Mouse (Mus musculus) neural tube, embryonic 11.5 days (tissue): ENCODE measurements around the gene Il6ra. TPM values are rescaled to one million over a fixed set of nuclear protein-coding genes. Genes with fewer than 3 reads are reported as not detected.

Source experiments
- ATAC-seq: fragments of 200-750 bp; cut with Nextera tagmentation; 2 replicates; pipeline ENCODE4 v1.8.0; 2017; ENCODE audit warnings: moderate number of reproducible peaks, mild to moderate bottlenecking, moderate TSS enrichment, moderate library complexity; ENCODE audit not compliant: insufficient read depth, low FRiP score, low TSS enrichment
- DNase-seq: peaks from one replicate; pipeline ENCODE4 v3.0.0-alpha.2; 2015; ENCODE audit warnings: low spot score
- H3K27ac ChIP-seq: fragments of 300-500 bp; sonication (generic); 2 replicates; pipeline ENCODE4 v1.5.1; 2014; ENCODE audit warnings: low read depth, mild to moderate bottlenecking, low read length
- H3K27me3 ChIP-seq: fragments of 300-500 bp; sonication (generic); 2 replicates; pipeline ENCODE4 v1.6.1; 2014; ENCODE audit warnings: mild to moderate bottlenecking, low read length, mixed read lengths; ENCODE audit not compliant: control insufficient read depth, insufficient read depth
- H3K36me3 ChIP-seq: fragments of 300-500 bp; sonication (generic); 2 replicates; pipeline ENCODE4 v1.6.1; 2014; ENCODE audit warnings: mild to moderate bottlenecking, low read length, moderate library complexity, mixed read lengths; ENCODE audit not compliant: control insufficient read depth, insufficient read depth
- H3K4me1 ChIP-seq: fragments of 300-500 bp; sonication (generic); 2 replicates; pipeline ENCODE4 v1.6.1; 2014; ENCODE audit warnings: low read length, mixed read lengths; ENCODE audit not compliant: control insufficient read depth, insufficient read depth
- H3K4me2 ChIP-seq: fragments of 300-500 bp; sonication (generic); 2 replicates; pipeline ENCODE4 v1.6.1; 2014; ENCODE audit warnings: low read depth, mild to moderate bottlenecking, moderate library complexity
- H3K4me3 ChIP-seq: fragments of 300-500 bp; sonication (generic); 2 replicates; pipeline ENCODE4 v1.5.1; 2014; ENCODE audit warnings: low read depth, low read length
- H3K9ac ChIP-seq: fragments of 300-500 bp; sonication (generic); 2 replicates; pipeline ENCODE4 v1.6.1; 2014; ENCODE audit warnings: mild to moderate bottlenecking, low read length
- H3K9me3 ChIP-seq: fragments of 300-500 bp; sonication (generic); 2 replicates; pipeline ENCODE4 v1.6.1; 2016; ENCODE audit warnings: low read length; ENCODE audit not compliant: control insufficient read depth
- WGBS: fragments of 180-500 bp; shearing (Covaris S2); extraction: QIAGEN DNeasy Blood & Tissue Kit; methylation state at CpG from one replicate; pipeline ENCODE4 v1.1.7; 2014; 5-methylcytosine and 5-hydroxymethylcytosine counted together
- polyA plus RNA-seq: library from polyadenylated mRNA; unstranded; fragments of >200 nt; fragmentation: Nextera tagmentation; extraction: Ambion mirVana; gene quantifications from 2 replicates; pipeline ENCODE4 v1.2.1, GENCODE M21; 2014

Il6ra gene
- polyA plus RNA-seq, 1 experiment from 2014 or later, result 0.08 TPM

GRCm38 (mm10) chr3:89898870-89899510 is 14.0 kb downstream of the Il6ra start:
- no peaks in the 10 kb centered on the region for H3K27me3 ChIP-seq
- ATAC-seq, result no peak
- no peaks in the 10 kb centered on the region for H3K9me3 ChIP-seq

DNA sequence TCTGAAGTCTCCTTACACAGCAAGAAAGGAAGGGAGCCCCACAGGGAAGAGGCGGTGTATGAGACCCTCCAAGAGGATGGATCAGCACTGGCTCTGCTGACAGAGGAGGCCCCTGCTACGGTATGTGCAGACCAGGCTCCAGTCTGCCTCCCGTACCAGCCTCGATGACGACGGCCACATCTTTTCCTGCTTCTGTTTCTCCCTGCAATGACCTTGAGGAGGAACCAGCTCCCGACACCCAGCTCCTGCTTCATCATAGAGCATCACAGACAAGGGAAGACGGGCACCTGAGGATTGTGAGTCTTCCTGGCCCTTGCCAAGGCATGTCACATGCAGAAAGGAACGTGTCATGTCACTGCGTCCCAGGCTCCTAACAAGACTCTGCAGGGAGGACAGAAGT is 15.0 kb downstream of the Il6ra start:
- H3K36me3 ChIP-seq, result no peaks in the 10 kb centered on the region
- H3K27me3 ChIP-seq, result no peaks in the 10 kb centered on the region
- ATAC-seq, result no peak
- WGBS, result 64% methylated on average over 10 of the region's 10 CpGs
- H3K9ac ChIP-seq, result no peak overlapping the region
- no peak for DNase-seq
- no peak overlapping the region for H3K4me2 ChIP-seq
- H3K4me3 ChIP-seq, result no peak overlapping the region
- no peak overlapping the region for H3K27ac ChIP-seq
- H3K4me1 ChIP-seq, result peaks cover 4% of the 10 kb centered on the region; the same call in 1 of the 2 replicates
- no peaks in the 10 kb centered on the region for H3K9me3 ChIP-seq

More at GRCm38 (mm10) chr3:89898870-89899510, 14.0 kb downstream of the Il6ra start:
- Histone ChIP-seq H3K36me3 (no peaks in the 10 kb centered on the region), H3K27ac (no peak overlapping the region), H3K4me2 (no peak overlapping the region), H3K9ac (no peak overlapping the region), H3K4me3 (no peak overlapping the region), H3K4me1 (peaks cover 4% of the 10 kb centered on the region; the same call in 1 of the 2 replicates)
- no peak for DNase-seq
- 65% methylated on average over 5 of the region's 5 CpGs for WGBS

GRCm38 (mm10) chr3:89897204-89897796 is 15.7 kb downstream of the Il6ra start:
- 68% methylated on average over 8 of the region's 8 CpGs for WGBS
- DNase-seq (no peak), ATAC-seq (no peak)
- Histone ChIP-seq H3K4me3 (no peak overlapping the region), H3K9me3 (no peaks in the 10 kb centered on the region), H3K27ac (no peak overlapping the region), H3K4me1 (peaks cover 4% of the 10 kb centered on the region; the same call in 1 of the 2 replicates), H3K27me3 (no peaks in the 10 kb centered on the region), H3K4me2 (no peak overlapping the region), H3K9ac (no peak overlapping the region), H3K36me3 (no peaks in the 10 kb centered on the region)

DNA sequence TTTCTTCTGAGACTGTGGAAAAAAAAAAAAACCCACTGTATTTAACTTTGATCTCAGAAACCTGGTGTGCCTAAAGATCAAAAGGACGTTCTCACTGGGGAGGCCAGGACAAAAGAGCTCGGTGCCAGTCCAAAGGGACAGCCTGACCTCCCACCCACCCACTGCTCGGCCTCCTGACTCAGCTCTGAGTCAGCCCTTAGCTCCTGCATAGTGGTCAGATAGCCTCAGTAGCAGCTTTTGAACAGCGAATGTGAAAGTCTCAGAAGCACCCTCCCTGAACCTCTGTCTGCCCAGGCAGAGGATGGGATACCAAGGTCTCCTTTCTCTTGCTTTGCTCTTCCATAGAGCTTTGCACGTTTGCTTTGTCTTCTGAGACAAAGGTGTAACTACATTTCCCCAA is 16.4 kb downstream of the Il6ra start:
- Histone ChIP-seq H3K4me2 (no peak overlapping the region), H3K4me1 (peaks cover 4% of the 10 kb centered on the region; the same call in 1 of the 2 replicates), H3K36me3 (no peaks in the 10 kb centered on the region), H3K4me3 (no peak overlapping the region), H3K9me3 (no peaks in the 10 kb centered on the region), H3K9ac (no peak overlapping the region; the same call in 1 of the 2 replicates), H3K27ac (no peak overlapping the region), H3K27me3 (no peaks in the 10 kb centered on the region)
- ATAC-seq (no peak), DNase-seq (no peak)
- 12% methylated on average over 5 of the region's 5 CpGs for WGBS

- H3K4me2 ChIP-seq, result no peak overlapping the region
- no peak overlapping the region for H3K27ac ChIP-seq
- 86% methylated on average over 5 of the region's 5 CpGs for WGBS
- no peaks in the 10 kb centered on the region for H3K36me3 ChIP-seq
- H3K9me3 ChIP-seq, result no peaks in the 10 kb centered on the region
- peaks cover 4% of the 10 kb centered on the region; the same call in 1 of the 2 replicates for H3K4me1 ChIP-seq
- no peak overlapping the region for H3K9ac ChIP-seq
- ATAC-seq (no peak), DNase-seq (no peak)
- H3K27me3 ChIP-seq, result no peaks in the 10 kb centered on the region
- H3K4me3 ChIP-seq, result no peak overlapping the region
Observed at GRCm38 (mm10) chr3:89892517-89893106, 20.4 kb downstream of the Il6ra start.

DNA sequence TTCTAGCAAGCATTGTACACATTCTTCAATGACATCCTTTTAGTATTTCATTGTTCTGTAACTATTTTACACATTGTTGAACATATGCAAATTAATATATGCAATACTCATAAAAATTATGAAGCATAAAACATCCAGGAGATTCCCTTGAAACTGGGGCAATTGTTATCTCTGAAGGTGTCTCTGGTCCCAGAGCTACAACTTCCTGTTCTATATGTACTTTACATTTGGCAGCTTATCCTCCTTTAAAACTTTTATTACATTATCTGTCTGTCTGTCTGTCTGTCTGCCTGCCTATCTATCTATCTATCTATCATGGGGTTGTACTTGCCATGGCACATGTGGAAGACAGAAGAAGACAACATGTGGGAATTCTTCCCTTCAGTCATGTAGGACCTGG is 21.3 kb downstream of the Il6ra start:
- H3K36me3 ChIP-seq, result no peaks in the 10 kb centered on the region
- no peak overlapping the region for H3K9ac ChIP-seq
- H3K4me1 ChIP-seq, result peaks cover 2% of the 10 kb centered on the region; the same call in 1 of the 2 replicates
- H3K27ac ChIP-seq, result no peak overlapping the region
- no peaks in the 10 kb centered on the region for H3K27me3 ChIP-seq
- DNase-seq, result no peak
- no peaks in the 10 kb centered on the region for H3K9me3 ChIP-seq
- H3K4me3 ChIP-seq, result no peak overlapping the region
- ATAC-seq, result no peak
- no peak overlapping the region for H3K4me2 ChIP-seq

GRCm38 (mm10) chr3:89889841-89890430 is 23.1 kb downstream of the Il6ra start:
- Histone ChIP-seq H3K4me2 (no peak overlapping the region), H3K4me3 (no peak overlapping the region), H3K27ac (no peak overlapping the region), H3K36me3 (no peaks in the 10 kb centered on the region), H3K9ac (no peak overlapping the region), H3K27me3 (no peaks in the 10 kb centered on the region), H3K4me1 (no peaks in the 10 kb centered on the region), H3K9me3 (no peaks in the 10 kb centered on the region)
- ATAC-seq (no peak), DNase-seq (no peak)
- 58% methylated on average over 8 of the region's 8 CpGs for WGBS

DNA sequence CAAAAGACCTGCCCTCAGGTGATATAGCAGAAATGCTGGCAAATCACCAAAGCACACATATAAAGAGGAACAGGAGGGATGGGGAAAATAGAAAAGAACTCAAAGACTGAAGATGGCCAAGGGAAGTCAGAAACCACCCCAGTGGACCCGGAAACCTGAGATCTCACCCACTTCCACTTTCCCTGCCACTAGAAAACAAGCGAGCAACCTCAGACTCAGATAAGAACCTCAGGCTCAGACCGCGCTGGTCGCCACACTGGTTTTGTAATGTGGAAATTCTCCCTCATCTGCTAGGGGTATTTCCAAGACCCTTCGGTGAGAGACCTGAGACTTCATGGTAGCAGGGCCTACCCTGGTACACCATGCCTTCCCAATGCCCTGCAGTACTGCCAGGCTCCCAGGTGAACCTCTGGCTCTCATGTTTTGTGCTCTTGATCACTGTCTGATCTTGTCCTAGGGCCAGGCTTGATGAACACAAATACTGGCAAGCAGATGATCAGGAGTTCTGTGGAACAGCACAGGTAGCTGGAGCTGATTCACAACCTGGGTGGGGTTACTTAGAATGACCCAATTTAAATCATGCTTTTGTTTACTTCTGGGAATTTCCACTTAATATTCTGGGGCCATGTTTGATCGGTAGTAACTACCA is 25.3 kb downstream of the Il6ra start:
- Histone ChIP-seq H3K4me2 (no peak overlapping the region), H3K4me3 (no peak overlapping the region), H3K9ac (no peak overlapping the region), H3K27ac (no peak overlapping the region), H3K36me3 (no peaks in the 10 kb centered on the region), H3K9me3 (no peaks in the 10 kb centered on the region), H3K27me3 (no peaks in the 10 kb centered on the region), H3K4me1 (no peaks in the 10 kb centered on the region)
- 91% methylated on average over 7 of the region's 7 CpGs for WGBS
- DNase-seq (no peak), ATAC-seq (no peak)
